Mouse (Mus musculus) liver, adult 2 months (tissue): ENCODE results near the gene Srsf1.

Experiments used
- CTCF ChIP-seq: fragments of 200-500 bp; IDR thresholded peaks from 2 replicates; pipeline ENCODE4 v1.5.1; 2011; ENCODE audit warnings: low read depth, low read length, control low read depth
- POLR2A ChIP-seq: fragments of 200-500 bp; IDR thresholded peaks from 2 replicates; pipeline ENCODE4 v1.6.1; 2011; ENCODE audit warnings: low read length, control low read depth; ENCODE audit not compliant: insufficient read depth; ENCODE audit errors: extremely low read depth

DNA sequence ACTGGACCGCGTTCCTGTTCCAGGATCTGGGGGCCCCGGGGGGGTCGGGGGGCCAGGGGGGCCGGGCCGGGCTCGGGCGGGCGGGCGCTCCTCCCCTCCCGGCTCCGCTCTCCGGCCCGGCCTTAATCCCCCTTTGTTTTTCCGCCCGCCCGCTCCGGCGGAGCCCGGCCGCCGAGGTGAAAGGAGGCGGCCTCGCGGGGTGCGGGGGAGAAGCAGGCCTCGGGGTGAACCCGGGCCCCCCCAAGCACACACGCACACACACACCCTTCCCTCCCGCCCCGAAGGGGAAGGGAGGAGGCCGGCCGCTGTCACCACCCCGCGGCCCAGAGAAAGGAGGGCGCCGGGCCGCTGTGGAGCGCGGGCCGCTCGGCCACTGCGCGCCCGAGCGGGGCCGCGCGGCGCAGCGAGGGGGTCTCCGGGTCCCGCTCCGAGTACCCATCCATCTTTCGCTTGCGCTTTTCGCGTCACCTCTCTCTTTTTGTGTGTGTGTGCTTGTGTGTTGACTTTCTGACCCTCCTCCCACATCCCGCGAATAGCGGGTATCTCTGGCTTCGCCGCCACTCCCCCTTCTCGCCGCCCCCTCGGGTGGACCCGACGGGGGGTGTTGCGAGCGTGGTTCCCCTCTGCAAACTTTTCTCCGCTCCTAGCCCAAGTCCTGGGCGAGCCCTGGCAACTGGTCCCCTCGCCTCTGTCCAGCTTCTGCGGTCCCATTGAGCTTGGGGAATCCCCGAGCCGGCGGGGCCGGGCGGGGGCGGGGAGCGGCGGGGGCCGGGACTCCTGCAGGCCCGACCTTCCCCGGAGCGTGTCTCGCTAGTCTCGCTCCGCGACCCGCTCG, 21.5 kb downstream of the Srsf1 start:
- TF ChIP-seq CTCF (no peak), POLR2A (no peak)
